Mouse (Mus musculus): Measurements from ENCODE around the gene Gm38394.
"Not testable (repeated sequence)": the region's sequence is repeated elsewhere in the genome, so short reads cannot be mapped to it uniquely, and the experiment has no call there.

Gene Gm38394

DNA sequence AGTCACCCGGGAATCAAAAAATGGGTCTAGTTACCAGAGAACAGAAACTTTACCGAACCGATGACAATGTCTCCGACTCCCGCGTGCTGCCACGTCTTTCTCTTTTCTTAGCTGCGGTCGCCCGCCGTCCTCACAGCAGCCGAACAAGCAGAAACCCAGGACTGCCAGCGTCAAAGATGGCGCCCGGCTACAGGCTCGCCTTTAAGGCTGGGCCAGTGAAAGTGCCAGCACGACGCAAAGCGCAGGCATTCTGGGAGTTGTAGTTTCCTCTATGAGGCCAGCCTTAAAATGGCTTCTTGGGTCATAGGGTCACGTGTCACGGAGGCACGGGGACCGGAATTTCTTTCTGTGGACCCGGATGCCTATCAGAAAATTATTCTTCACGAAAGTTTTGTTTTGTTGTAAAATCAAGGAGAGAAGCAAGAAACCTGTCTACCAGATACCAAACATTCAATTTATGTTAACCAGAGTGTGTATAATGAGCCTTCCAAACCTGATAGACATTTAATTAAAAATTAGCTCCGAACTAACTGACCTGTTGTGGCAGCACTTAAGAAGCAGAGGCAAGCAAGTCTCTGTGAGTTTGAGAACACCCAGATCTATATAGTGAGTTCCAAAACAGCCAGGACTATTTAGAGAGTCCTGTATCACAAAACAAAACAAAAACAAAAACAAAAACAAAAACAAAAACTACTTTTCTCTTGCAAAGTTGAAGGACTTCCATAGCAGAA is at the start of gene Gm38394:
Gm38394 (minus strand) TSS at position 116 of the 731 bp plus-strand sequence.
- peak; percentile 99 for DNase-seq (ENCODE audit: low read depth, low spot score)

DNA sequence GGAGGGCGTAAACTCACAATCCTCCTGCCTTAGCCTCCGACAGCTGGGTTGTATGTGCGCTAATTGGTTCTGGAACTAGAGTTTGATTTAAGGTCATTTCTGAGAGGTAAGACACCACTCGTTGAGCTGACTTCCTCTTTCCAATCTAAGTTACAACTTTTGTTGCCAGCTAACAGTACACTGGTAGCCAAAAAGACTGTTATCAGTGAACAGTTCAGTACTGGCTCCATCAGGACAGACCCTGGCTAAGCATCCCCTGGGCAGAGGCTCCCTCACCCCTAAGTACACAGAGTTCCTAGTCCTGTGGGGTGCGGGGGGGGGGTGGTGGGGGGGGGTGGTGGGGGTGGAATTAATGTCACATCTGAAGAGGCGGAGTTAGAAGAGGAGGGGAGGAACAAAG is 49.8 kb upstream of the Gm38394 start:
- DNase-seq (ENCODE audit: low read depth, low spot score) = peak; percentile 30

DNA sequence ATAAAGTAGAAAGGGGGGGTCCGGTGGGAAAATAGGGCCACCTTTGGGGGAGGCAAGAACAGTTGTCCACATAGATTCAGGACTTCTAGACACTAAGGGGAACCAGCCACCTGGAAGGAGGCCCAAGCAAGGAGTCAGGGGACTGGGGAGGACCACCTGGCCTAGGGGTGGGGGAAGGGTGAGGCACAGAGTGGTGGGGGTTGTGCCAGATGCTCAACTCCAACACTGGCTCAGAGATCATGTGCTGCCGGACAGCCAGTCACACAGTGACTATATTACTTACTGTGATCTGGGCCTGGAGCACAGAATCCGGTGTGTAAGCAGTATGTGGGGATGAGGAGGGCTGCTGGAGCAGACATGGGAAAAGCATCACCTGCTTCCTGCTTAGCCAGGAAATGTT is 48.2 kb upstream of the Gm38394 start:
- peak; percentile 32 for DNase-seq (ENCODE audit: low read depth, low spot score)

DNA sequence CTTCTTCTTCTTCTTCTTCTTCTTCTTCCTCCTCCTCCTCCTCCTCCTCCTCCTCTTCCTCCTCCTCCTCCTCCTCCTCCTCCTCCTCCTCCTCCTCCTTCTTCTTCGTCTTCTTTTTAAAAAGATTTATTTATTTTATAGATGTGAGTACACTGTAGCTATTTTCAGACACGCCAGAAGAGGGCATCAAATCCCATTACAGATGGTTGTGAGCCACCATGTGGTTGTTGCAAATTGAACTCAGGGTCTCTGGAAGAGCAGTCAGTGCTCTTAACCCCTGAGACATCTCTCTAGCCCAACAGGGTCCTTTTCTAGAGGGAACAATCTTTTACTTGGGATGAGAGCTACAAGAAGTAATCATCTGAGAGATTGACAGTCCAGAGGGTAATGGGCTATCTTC is 40.7 kb upstream of the Gm38394 start:
- peak; percentile 65 for DNase-seq (ENCODE audit: low read depth, low spot score)

DNA sequence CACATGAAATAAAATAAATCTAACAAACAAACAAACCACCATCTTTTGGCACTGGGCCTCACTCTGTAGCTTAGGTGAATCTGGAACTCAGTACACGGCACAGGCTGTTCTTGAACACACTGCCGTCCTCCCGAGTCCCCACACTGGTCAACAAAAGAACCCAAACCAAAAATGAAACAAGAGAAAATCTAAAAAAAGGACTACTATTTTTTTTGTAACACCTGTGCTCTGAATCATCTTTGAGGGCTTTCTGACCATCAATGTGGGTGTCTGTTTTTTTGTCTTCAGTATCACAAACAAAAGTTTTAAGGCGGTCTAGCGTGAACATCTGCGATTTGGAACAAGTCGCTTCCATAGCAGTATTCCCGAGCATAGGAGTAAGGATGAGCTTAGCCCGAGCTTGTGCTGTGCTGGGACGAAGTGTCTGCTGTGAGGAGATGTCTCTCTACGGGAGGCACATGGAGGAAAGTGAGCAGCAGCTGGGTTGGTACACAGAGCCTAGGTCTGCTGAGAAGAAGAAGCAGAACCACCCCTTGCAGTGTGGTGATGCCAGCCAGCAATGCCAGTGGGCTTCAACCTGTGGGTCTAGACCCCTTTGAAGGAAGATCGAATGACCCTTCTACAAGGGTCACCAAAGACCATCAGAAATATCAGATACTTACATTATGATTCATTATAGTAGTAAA is 37.0 kb upstream of the Gm38394 start:
- no peak for DNase-seq (ENCODE audit: low read depth, low spot score)

DNA sequence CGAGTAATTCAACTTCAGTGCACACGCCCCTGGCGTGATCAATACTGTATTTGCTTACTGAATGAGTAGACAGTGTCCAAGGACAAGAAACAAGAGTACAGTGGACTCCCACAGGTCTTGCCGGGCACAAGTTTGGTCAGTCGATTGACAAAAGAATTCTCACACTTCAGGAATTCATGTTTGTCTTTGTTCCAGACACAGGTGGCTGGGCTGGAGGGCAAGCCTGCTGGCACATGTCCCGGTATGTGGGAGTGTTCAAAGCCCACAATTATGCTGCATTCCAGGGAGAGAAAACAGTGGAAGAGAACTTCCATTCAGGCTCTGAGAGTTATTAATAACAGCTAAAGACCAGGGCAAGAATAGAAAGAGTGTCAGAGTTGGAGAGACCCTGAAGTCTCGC is 34.8 kb upstream of the Gm38394 start:
- DNase-seq (ENCODE audit: low read depth, low spot score) = peak; percentile 78

DNA sequence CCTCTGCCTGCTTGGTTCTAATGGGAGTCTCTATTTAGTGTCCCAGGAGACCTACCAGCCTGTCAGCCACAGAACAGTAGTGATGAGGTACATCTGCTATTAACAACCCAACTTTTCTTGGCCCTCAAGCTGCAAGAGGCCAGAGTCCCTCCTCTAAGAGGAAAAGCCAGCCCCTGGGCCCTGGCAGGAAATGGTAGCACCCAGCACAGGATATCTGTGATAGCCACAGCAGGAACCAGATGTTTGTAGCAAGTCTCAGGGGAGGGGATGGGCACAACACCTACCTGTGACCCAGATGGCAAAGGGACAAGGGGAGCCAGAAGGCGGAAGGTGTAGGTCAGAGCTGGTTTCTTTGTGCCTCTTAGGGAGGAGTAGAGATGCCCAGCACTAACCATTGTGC is 33.8 kb upstream of the Gm38394 start:
- no peak for DNase-seq (ENCODE audit: low read depth, low spot score)

DNA sequence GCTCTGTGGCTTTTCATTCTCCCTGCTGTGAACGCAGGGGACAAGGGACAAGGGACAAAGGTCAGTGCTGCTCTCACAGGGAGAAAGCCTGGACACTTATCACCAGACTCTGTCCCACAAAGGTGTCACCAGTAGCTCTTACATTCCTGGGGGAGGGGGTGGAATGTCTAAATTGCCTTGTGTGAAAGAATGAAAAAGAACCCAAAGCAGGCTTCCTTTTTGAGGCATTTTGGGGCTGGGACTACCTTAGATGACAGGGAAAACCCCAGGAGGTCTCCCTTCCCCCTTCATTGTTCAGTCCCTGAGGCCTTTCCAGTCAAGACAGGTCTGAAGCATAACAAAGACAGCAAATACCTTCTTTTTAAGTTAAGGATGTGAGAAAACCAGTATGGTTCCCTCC is 33.2 kb upstream of the Gm38394 start:
- peak; percentile 100 for DNase-seq (ENCODE audit: low read depth, low spot score)

DNA sequence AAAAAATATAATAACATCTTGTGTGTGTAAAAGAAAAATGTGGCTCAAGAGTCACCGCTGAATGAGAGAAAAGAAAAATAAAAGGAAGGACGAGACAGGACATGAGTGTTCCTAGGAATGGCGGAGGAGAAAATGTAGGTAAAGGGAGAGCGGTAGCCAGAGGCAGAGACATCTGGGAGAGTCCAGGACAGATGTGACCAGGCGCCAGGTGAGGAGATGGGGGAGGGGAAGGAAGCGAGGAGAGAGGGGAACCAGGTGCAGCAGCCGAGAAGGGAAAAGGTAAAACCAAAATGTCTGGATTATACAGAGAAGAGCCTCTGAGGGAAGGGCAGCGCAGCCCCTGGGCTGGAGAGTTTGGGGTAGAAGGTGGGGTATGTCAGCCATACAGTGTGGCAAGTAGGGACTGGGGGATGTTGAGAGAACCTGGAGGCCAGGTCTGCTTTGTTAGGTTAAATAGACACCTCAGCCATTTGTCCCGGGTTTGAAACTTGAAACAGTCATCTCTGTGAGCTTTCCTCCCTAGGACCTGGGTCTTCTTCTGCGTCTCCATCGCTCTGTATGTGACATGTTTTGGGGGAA is 32.5 kb upstream of the Gm38394 start:
- peak; percentile 70 for DNase-seq (ENCODE audit: low read depth, low spot score)

DNA sequence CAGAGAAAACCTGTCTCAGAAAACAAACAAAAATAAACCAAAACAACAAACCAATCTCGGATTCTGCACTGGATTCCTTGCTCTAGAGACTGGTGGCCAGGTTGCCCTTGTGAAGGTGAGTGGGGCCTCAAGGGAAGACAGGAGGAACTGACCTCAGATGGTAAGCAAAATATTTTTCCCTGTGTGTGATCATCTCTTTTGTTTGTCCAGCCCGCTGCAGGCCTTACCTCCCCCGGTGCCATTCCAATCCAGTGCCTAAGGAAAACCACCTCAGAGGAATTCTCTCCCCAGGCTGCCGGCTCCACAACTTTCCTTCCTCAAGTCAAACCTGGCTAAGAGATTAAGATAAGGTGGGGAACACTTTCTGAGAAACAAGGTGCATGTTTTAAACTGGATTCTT is 31.1 kb upstream of the Gm38394 start:
- peak; percentile 32 for DNase-seq (ENCODE audit: low read depth, low spot score)

DNA sequence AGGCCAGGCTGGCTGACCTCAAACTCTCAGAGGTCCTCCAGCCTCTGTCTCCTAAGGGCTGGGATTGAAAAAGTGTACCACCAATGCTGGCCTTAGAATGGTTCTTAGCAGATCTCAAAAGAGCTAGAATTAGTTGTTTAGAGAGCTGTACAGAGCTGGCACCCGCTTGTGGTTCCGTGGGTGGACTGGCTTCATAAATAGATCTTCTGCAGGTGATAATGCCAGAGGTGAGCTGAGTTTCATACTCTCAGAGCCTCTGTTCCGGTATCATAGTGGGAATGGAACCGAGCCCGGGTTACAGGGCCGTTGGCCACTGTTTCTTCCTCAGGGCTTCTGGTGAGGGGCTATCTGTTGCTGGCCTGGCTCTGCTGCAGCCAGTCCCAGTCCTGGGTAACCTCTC is 29.9 kb upstream of the Gm38394 start:
- DNase-seq (ENCODE audit: low read depth, low spot score) = no peak

DNA sequence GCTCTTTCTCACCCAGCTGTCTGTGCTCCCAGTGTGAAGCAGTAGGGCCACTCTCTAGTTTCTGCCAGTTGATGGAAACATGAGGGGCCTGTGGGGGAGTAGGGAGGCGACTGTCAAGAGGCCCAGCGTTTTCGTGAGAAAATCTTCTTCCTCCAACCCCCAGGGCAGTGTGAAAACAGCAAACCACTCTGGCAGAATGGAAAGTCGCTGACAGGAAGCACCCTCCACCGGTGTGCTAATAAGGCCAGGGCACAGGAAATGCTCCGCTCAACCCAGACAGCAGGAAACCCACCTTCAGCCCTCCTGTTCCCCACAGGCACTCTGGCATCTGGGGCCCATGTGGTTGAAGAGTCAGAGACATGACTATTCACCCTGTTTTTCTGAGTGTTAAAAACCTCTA is 28.8 kb upstream of the Gm38394 start, which contains the start of gene Lax1:
Lax1 (minus strand) TSS at position 212 of the 400 bp plus-strand sequence.
- no peak for DNase-seq (ENCODE audit: low read depth, low spot score)

DNA sequence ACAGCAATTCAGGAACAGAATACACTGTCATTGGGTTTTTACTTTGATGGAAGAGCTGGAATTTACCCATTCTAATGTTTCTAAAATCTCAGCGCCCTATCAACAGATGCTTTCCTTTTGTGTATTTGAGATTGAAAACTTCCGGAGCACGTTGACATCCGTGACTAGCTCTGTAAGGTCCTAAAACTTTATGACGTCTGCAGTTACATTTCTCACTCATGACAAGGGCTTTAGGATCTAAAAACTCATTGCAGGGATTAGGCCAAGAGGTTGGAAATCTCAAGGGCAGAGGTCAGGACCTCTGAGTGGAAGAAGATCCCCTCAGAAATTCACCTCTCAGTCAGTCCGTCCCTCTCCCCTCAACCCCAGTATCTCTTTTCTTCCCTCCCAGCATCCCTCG is 27.2 kb upstream of the Gm38394 start:
- DNase-seq (ENCODE audit: low read depth, low spot score) = no peak

DNA sequence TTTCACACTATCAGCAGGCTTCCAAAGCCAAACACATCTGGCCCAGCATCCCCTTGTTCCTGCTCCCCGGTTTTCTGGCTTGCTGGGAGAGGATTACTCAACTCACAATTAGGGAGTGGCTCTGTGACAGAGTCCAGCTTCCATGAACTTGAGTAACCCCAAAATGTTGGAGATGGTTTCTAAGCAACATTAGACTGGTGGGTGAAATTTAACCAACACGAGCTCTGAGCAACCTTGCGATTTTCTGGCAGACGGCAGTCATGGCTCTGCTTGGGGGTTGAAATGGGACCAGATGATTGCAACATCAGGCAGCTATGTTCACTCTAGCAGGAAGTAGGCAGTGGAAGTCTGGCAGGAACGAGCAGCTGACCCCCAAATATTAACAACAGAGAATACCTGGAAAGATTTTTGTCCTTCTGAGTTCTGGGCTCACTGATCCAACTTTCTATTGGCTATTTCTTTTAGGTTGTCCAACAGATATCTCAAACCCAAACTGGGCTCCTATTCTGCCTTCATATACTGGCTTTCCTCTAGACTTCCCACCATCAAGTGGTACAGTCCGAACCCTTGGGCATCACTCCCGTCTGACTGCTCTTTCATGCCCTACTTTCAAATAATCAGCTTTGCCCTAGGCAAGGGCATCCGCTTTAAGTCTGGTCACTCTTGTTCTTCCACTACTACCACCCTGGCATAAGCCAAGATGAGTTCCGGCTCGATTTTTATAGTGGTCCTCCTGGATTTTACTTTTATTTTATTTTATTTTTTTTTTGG is 24.8 kb upstream of the Gm38394 start:
- no peak for DNase-seq (ENCODE audit: low read depth, low spot score)

DNA sequence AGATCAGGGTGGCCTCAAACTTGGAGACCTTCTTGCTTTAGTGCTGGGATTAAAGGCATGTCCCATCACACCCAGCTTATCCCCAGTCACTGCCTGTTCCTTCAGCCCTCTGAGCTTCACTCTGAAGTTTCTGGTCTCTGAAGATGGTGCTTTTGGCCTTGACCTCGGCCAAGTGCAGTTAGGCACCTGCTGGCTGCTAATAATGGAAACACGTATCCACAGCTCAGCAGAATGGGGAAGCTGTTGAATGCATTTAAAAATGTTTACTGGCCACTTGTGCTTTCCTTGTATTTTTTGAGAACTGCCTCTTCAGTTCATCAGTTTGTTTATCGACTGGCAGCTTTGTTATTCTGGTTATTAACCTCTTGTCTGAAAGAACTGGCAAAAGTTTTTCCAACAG is 10.7 kb upstream of the Gm38394 start:
- peak; percentile 81 for DNase-seq (ENCODE audit: low read depth, low spot score)

DNA sequence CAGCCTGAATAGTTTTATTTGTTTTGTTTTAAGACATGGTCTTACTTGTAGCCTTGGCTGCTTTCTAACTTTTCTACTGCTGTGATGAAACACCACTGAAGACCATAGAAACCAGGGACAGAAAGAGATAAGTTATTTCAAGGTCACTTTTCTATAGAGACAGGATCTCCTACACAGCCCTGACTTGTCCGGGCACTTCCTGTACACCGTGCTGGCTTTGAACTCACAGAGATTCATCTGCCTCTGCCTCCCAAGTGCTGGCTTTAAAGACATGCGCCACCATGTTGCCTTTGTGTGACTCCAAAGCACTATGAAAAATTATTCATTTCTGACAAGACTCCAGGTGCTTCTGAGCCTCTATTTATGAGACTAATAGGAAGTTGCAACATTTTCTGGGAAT is 10.1 kb upstream of the Gm38394 start:
- peak; percentile 66 for DNase-seq (ENCODE audit: low read depth, low spot score)

DNA sequence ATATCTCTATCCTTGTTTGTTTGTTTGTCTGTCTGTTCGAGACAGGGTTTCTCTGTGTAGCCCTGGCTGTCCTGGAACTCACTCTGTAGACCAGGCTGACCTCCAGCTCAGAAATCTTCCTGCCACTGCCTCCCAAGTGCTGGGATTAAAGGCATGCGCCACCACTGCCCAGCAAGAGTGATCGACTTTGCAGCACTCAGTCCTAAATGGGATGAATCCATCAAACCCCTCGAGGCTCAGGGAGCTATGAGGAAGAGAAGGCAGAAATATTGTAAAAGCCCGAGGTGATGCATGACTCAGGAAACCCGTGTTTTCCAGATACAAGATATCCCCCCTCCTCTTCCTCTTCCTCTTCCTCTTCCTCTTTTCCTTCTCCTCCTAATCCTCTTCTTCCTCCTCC is 9.7 kb upstream of the Gm38394 start:
- DNase-seq (ENCODE audit: low read depth, low spot score) = no peak

DNA sequence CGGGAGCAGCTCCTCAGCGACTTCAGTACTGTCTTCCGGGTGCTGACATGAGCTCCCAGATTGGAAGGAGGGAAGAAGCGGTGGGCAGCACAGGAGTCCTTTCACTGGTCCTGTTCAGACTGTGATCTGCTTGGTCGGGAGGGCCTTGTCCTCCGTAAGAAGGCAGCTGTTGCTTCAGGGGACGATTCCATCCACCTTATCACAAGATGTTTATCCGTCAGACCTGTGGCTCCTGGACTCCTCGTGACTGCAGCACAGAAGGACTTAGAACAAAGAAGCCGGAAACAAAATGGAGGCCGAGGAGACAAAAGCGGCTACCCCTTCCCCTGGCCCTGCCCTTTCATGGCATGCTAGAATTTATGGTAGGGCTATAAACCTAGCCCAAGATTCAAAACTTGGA is 9.1 kb upstream of the Gm38394 start:
- peak; percentile 73 for DNase-seq (ENCODE audit: low read depth, low spot score)

DNA sequence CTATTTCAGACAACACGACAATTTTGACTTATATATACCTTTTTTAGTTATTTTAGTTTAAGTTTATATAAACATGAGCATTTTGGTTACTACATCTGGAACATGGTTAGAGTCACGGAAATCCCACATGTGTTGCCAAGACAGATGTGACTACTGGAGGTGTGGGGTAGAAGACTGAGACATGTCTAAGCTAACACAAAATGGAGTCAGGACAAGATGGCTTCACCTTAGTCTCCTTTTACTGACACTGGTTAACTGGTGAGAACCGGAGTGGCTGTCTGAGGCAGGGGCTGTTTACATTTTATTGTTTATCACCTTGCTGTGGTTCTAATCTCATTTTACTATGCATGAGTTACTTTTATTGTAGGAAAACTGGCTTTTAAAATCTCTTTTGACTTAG is 7.5 kb upstream of the Gm38394 start:
- DNase-seq (ENCODE audit: low read depth, low spot score) = no peak

DNA sequence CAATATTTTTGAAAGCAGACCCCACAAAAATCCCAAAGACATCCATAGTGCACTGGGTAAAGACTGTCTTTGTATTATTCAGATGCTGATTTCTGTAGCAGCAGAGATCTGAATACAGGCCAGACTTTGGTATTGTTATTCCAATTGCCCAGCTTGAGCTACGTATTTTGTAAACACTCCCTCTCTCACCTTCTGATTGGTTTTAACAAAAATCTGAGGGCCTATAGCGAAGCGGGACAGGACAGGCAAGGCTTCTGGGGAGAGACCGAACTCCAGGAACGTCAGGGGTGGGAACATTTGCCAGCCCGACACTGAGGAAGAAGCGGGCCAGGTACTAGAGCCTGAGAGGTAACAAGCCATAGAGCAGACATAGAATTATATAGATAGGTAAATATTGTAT is 6.6 kb upstream of the Gm38394 start:
- peak; percentile 99 for DNase-seq (ENCODE audit: low read depth, low spot score)

DNA sequence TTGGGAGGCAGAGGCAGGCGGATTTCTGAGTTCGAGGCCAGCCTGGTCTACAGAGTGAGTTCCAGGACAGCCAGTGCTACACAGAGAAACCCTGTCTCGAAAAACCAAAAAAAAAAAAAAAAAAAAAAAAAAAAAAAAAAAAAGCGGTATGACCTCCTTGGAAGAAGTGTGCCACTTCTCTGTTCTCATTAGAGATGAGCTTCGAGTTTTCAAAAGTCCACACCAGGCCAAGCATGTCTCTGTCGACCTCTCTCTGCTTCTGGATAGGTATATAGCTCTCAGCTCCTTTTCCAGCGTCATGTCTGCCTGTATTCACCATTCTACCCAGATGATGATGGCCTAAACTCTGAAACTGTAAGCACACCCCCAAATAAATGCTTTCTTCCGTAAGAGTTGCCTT is 4.6 kb upstream of the Gm38394 start:
- DNase-seq (ENCODE audit: low read depth, low spot score) = not testable (repeated sequence)
